Mouse (Mus musculus) frontal cortex, postnatal 10 days (tissue): Measurements from ENCODE around the gene Arid1a.
A peak's percentile ranks its signal among the peaks of the same experiment; 100 is the strongest.
"Not testable (repeated sequence)": the region's sequence is repeated elsewhere in the genome, so short reads cannot be mapped to it uniquely, and the experiment has no call there.

ENCODE experiments used
- DNase-seq, 2 experiments: peaks; one replicate each; pipeline ENCODE4 v3.0.0; 2022; ENCODE audit warnings: low spot score in 2 of 2, mixed read lengths in 1 of 2

Gene Arid1a

GRCm38 (mm10) chr4:133674331-133674695 lies 82.3 kb downstream of the Arid1a start:
- DNase-seq, result no peak

- DNase-seq, result peak in 1 of 2 experiments; percentile 51
These were observed 82.8 kb downstream of the Arid1a start for GRCm38 (mm10) chr4:133673666-133674330.

GRCm38 (mm10) chr4:133672845-133673647 lies 83.5 kb downstream of the Arid1a start:
- no peak for DNase-seq

- DNase-seq, result peak; percentile 86 to 92
These were observed 84.4 kb downstream of the Arid1a start, which contains the start of gene Pigv for GRCm38 (mm10) chr4:133671881-133672844. Gene Pigv (minus strand): TSS chr4:133672647.

GRCm38 (mm10) chr4:133671184-133671880 lies 85.2 kb downstream of the Arid1a start:
- DNase-seq, result peak; percentile 73 to 85

- DNase-seq, result no peak
These were observed 86.8 kb downstream of the Arid1a start for GRCm38 (mm10) chr4:133669652-133670210.

- DNase-seq, result no peak
These were observed 88.0 kb downstream of the Arid1a start for GRCm38 (mm10) chr4:133668537-133668936.

- no peak for DNase-seq
These were observed 90.4 kb downstream of the Arid1a start for GRCm38 (mm10) chr4:133666199-133666598.

- DNase-seq, result no peak
These were observed 91.5 kb downstream of the Arid1a start for GRCm38 (mm10) chr4:133665118-133665517.

GRCm38 (mm10) chr4:133662945-133663344 lies 93.6 kb downstream of the Arid1a start:
- DNase-seq, result no peak

GRCm38 (mm10) chr4:133662421-133662820 lies 94.1 kb downstream of the Arid1a start:
- DNase-seq, result no peak

- DNase-seq, result peak; percentile 84 to 86
These were observed 96.1 kb downstream of the Arid1a start for GRCm38 (mm10) chr4:133660193-133661155.

- DNase-seq, result peak in 1 of 2 experiments; percentile 48
These were observed 96.9 kb downstream of the Arid1a start for GRCm38 (mm10) chr4:133659497-133660192.

- DNase-seq, result no peak
These were observed 97.8 kb downstream of the Arid1a start for GRCm38 (mm10) chr4:133658729-133659128.

- DNase-seq, result no peak
These were observed 98.6 kb downstream of the Arid1a start for GRCm38 (mm10) chr4:133657829-133658458.

GRCm38 (mm10) chr4:133656997-133657396 lies 99.6 kb downstream of the Arid1a start:
- DNase-seq, result no peak

GRCm38 (mm10) chr4:133656294-133656693 lies 100.3 kb downstream of the Arid1a start:
- no peak for DNase-seq

- not testable (repeated sequence) for DNase-seq
These were observed 102.5 kb downstream of the Arid1a start for GRCm38 (mm10) chr4:133654070-133654469.

GRCm38 (mm10) chr4:133652746-133653145 lies 103.8 kb downstream of the Arid1a start:
- no peak for DNase-seq
